Mouse (Mus musculus): ENCODE data around the gene Rxra.

- TF ChIP-seq MYC (IDR thresholded peaks at IDR 0.05; ENCODE audit: low read depth, low read length), result no peak
- no peak for TF ChIP-seq EP300 (IDR thresholded peaks at IDR 0.05; ENCODE audit: low read length)
- TF ChIP-seq POLR2A (IDR thresholded peaks at IDR 0.05; ENCODE audit: low read depth, low read length), result no peak
- no peak for TF ChIP-seq IRF4 (IDR thresholded peaks at IDR 0.05; ENCODE audit: low read depth, low read length)
- no peak for TF ChIP-seq CTCF (conservative IDR thresholded peaks at IDR 0.05 in 1 of 2, IDR thresholded peaks at IDR 0.05 in 1 of 2; ENCODE audit: low read depth in 2 of 2, low read length in 2 of 2)
- TF ChIP-seq RAD21 (IDR thresholded peaks at IDR 0.05; ENCODE audit: low read depth, low read length), result no peak
- no peak for TF ChIP-seq MEF2A (IDR thresholded peaks at IDR 0.05; ENCODE audit: borderline replicate concordance, low read depth, low read length)
- TF ChIP-seq NRF1 (IDR thresholded peaks at IDR 0.05; ENCODE audit: low read depth, low read length), result no peak
- no peak for TF ChIP-seq CHD2 (IDR thresholded peaks at IDR 0.05; ENCODE audit: low read length)
- TF ChIP-seq USF1 (IDR thresholded peaks at IDR 0.05; ENCODE audit: low read depth, low read length), result no peak
- no peak for TF ChIP-seq HCFC1 (IDR thresholded peaks at IDR 0.05; ENCODE audit: low read depth, low read length)
- no peak for TF ChIP-seq TCF12 (IDR thresholded peaks at IDR 0.05; ENCODE audit: low read depth, low read length)
- no peak for TF ChIP-seq MXI1 (IDR thresholded peaks at IDR 0.05; ENCODE audit: low read depth, low read length)
Measured at GRCm38 (mm10) chr2:27799018-27799417, 122.8 kb downstream of the Rxra start.

Data from CH12.LX (cell line).